Mouse (Mus musculus): Measurements from ENCODE around the gene Pde5a.

Pde5a gene

GRCm38 (mm10) chr3:122848410-122849034 is 119.8 kb downstream of the Pde5a start:
- no peak for DNase-seq (ENCODE audit: low spot score)

DNA sequence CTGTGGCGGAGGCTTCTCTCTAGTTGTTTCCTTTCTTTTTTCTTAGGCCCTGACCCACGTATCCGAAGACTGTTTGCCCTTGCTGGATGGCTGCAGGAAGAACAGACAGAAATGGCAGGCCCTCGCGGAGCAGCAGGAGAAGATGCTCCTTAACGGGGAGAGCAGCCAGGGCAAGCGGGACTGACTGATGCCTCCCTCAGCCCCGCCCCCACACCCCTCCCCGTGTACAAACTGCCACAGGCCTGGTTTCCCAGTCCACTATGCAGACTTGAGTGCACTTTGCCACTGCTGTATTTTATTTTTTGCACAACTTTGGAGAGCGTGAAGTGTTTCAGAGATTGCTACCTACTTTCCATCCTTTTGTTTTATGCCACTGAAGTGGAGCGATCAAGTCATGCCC is 126.4 kb downstream of the Pde5a start:
- no peak for DNase-seq (ENCODE audit: low spot score)

- no peak for DNase-seq (ENCODE audit: low spot score)
Observed at GRCm38 (mm10) chr3:122859829-122860228, 131.1 kb downstream of the Pde5a start.

GRCm38 (mm10) chr3:122860573-122861498 is 132.1 kb downstream of the Pde5a start:
- no peak for DNase-seq (ENCODE audit: low spot score)

DNA sequence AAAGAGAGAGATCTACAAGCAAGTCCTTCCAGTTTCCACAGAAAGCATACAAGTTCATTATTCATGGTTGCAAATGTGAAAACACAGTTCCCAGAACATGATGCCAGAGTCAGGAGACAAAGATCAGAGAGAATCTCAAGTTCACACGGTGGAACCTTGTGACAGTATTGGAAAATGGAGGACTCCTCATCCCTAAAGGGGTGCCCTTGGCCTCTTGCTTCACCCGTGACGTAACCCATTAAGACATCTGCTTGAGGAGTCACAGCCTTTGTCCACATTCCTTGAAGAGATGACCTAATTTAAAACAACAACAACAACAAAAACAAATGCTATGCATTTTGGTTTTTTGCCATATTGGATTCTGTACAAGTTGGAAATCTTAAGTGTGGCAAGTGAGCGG is 136.3 kb downstream of the Pde5a start:
- no peak for DNase-seq (ENCODE audit: low spot score)

DNA sequence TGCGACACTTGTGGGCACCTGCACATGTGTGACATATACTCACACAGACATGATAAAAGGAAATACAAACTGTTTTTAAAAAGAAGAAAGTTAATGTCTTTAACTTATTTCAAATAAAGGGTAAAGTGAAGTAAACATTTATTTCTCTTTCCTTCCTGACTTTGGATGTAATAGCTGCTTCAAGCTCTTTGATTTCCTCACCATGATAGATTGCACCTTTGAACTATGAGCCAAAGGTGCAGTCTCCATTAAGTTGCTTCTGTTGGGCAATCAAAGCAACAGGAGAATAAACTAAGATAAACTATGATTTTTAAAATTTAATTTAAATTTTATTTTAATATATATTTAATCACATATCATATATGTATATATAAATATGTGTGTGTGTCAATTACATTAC is 139.5 kb downstream of the Pde5a start:
- DNase-seq (ENCODE audit: low spot score), result no peak

DNA sequence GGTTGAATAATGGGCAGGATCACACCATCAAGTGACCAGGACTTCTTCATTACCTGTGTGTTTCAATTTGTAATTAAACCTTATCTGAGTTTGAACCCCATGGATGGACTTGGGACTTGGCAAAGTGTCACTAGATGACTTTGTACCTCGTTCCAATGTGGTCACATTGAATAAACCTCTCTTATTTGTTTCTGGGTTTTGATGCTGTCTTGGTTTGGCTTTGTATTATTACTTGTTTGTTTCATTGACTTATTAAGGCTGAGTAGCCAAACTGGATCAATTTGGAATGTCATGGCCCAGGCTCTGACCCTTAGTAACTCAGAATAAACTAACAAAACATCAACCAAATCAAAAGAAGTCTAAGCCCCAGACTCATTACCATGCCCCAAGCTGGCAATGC is 142.8 kb downstream of the Pde5a start:
- no peak for DNase-seq (ENCODE audit: low spot score)

- no peak for DNase-seq (ENCODE audit: low spot score)
Observed at GRCm38 (mm10) chr3:122876870-122877269, 148.1 kb downstream of the Pde5a start.

DNA sequence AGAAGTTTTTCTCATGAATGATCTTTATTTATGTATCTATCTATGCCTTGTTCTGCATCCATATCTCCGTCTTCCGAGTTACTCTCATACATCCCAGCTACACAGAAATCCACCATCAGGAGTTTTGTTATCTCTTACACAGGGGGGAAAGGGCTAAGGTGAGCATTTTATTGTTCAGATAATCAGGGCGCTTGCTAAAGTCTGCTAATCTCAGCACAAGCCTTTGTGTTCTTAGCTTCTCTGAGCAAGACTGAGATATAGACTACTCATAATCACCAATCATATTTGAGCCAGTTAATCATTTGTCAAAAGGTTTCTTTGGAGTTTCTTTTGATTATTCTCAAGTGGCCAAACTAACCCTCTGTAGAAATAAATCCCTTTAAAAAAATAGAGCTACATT is 148.8 kb downstream of the Pde5a start:
- no peak for DNase-seq (ENCODE audit: low spot score)

DNA sequence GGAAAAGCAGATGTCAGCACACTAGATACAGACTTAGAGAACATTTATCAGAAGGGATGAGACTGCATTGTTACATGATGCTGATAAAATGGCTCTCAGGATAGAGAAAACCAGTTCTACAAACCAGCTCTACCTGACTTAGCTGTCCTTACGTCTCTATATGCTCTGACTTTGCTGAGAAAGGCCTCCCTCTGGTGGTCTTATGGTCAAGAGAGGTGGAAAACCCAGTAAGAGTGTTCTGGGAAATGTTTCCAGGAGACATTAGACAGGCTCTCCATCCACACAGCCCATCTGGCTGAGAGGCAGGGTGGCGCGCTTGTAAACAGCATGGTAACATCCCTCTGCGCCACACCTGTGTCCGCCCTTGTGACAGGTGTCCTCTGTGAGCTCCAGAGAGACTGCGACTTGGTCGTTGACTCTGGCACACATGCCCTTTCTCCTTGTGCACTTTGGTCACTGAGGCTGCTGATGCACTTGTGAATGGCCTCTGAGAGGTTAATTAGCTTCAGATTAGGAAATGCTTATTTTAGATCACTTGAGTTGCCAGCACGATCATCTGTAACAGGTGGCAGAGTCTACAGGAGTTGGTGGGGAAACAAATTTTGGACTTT is 150.1 kb downstream of the Pde5a start:
- DNase-seq (ENCODE audit: low spot score), result no peak

DNA sequence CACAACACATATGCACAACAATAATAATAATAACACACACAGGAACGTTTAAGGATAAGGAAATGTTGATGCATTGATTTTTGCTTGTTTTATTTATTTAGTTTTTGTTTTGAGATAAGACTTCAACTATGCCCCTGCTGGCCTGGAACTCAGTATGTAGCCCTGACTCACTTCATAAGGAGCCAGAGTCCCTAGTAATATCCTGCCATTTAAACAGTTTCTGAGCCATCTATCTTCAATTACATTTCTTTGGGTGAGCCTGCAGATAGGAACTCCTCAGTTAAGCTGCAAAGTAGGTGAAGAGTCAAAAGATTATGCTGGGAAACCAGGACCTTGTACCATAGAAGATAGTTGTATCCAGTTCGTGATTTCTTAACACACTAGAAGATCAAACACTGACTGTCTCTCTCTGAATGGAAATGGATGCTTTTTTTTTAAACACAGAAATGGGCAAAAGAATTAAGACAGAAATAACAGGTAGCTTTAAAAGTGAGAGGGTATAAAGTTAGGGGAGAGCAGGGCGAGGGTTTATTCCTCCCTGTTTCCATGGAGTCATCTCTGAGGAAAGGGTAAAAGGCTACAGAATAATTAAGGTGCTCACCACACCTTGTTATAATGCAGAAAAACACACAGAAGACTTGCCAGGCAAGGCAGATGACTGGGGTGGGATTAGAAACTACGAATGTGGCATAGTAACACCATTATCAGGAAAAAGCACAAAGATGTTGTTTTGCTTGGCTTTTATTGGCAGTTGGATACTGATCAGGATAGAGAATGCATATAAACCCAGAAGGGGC is 159.0 kb downstream of the Pde5a start:
- no peak for DNase-seq (ENCODE audit: low spot score)

- DNase-seq (ENCODE audit: low spot score), result no peak
Observed at GRCm38 (mm10) chr3:122888371-122888819, 159.6 kb downstream of the Pde5a start.

- DNase-seq (ENCODE audit: low spot score), result no peak
Observed at GRCm38 (mm10) chr3:122894772-122895171, 166.0 kb downstream of the Pde5a start, which contains the start of gene Fabp2. TSS of gene Fabp2 (plus strand) at chr3:122895072.

DNA sequence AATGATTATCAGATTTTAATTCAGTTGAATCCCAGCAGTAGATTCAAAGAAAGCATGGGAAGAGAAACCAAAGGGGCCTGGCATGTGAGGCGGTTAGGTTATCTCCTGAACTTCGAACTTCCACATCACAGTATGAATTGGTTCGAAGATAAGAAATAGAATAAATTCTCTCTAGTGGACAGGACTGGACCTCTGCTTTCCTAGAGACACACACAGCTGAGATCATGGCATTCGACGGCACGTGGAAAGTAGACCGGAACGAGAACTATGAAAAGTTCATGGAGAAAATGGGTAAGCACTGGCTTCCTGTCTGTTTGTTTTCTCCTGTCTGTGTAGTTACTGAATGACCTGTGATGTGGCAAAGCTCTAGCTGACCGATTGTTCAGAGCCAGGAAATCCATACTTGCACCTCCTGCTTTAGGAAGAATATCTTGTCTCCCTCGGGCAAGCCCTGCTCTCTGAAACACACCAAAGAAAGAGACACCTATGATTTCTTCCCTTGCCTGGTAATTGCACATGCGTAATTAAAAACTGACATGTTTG is 166.5 kb downstream of the Pde5a start:
- DNase-seq (ENCODE audit: low spot score), result no peak

GRCm38 (mm10) chr3:122898254-122898653 is 169.5 kb downstream of the Pde5a start:
- DNase-seq (ENCODE audit: low spot score), result no peak

DNA sequence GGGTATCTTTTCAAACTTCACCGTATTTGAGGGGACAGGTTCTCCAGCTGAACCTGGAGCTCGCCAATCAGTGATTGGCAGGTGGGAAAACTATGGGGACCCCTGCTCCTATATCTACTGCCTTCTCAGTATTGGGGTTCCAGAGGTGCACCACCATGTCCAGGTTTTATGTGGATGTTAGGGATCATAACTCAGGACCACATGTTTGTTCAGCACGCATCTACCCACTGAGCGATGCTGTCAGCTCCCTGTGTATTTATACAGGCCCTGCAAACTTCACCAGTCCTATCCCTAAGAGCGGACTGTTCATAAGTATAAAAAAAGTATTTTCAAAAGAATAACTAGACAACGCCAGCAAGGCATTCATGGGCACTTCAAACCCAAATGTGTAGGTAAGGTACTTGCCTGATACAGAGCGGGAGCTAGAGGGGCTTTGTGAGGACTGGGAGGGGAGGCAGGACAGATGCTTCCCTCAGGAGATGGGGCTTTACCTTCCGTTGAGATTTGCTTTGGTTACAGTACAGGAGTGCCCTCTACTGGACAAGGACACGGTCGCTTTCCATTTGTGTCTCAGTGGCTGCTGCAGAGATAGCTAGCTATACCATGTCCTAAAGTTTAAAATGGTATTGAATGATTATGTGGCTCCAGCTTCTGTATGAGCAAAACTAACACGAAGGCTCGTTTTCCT is 175.1 kb downstream of the Pde5a start:
- DNase-seq (ENCODE audit: low spot score), result peak; percentile 52

DNA sequence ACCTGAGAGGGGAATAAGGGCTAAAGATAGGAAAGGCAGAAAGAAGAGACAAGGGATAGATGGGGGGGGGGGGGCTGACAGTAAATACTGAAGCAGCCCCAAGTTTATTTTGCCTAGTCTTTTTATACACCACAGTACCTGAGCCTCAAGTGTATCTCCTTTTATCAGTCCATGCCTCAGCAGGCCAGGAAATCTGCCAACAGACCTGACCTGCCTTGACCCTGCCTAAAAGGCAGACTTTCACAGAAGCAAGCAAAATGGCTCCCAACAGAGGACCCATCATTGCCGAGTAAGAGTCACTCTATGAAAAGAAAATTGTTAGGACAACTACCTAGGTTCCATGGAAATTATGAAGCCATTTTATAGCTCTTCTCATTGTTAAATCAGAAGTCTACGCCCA is 179.1 kb downstream of the Pde5a start:
- DNase-seq (ENCODE audit: low spot score), result no peak
